Mouse (Mus musculus): Measurements from ENCODE around the gene Yjefn3.

DNA sequence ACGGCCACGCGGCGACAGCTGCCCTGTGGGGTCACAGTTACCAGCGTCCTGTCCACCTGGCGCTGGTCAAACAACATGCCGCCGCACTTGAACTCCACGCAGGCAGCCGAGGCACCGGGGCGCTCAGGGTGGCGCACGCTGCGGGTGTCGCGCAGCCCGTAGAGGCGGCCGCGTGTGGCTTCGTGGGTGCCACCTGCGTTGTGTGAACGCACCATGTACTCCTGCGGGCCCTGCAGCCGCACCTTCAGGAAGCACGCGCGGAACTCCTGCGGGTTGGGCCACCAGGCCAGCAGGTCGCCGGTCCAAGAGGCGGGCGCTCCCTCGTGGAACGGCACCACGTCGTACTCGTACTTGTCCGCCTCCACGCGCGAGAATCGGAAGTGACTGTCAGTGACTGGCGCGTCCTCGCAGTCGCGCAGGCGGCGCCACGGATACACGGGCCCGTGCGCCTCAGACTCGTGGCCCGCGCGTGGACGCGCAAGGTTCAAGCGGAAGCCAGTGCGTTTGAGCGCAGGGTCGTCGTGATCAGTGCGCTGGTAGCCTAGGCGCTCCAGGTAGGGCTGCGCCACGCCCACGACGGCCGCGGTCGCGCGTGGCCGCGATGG lies 21.1 kb downstream of the Yjefn3 start:
- TF ChIP-seq POLR2A (IDR thresholded peaks at IDR 0.05; ENCODE audit: low read depth, low read length) (no peak), CTCF (IDR thresholded peaks at IDR 0.05; ENCODE audit: borderline replicate concordance, insufficient read depth, low read length) (no peak)
